Mouse (Mus musculus) left cerebral cortex, postnatal 25 days (tissue): ENCODE measurements around the gene Ifnar1. TPM values are rescaled to one million over a fixed set of nuclear protein-coding genes. Genes with fewer than 3 reads are reported as not detected.

Experiments
- DNase-seq, 2 experiments: peaks; one replicate each; pipeline ENCODE4 v3.0.0; 2022; ENCODE audit warnings: low spot score in 2 of 2, mixed read lengths in 1 of 2
- intact Hi-C: fragments of 180-260 bp; cut with DNase I; formaldehyde crosslinking; loops from one replicate; pipeline ENCODE4 v1.15.1; 2025
- microRNA-seq, 2 experiments: library from miRNA; unstranded; fragments of <30 nt; microRNA quantifications; one replicate each; pipeline ENCODE4 v1.2.0; 2022
- total RNA-seq, 2 experiments: library from RNA; stranded (reverse); gene quantifications; 2 replicates each; pipeline ENCODE4 v1.2.3; 2021

Ifnar1 gene
- total RNA-seq, 2 experiments from 2014 or later = 53.6 to 56.1 TPM

- intact Hi-C loops = no loop called here
- no peak for DNase-seq
These were observed 67.0 kb downstream of the Ifnar1 start for GRCm38 (mm10) chr16:91552072-91552471.

- intact Hi-C loops = no loop called here
- DNase-seq = no peak
These were observed 68.6 kb downstream of the Ifnar1 start for GRCm38 (mm10) chr16:91553625-91554024.

- DNase-seq = no peak
- intact Hi-C loops = no loop called here
These were observed 70.1 kb downstream of the Ifnar1 start for GRCm38 (mm10) chr16:91555017-91555605.

GRCm38 (mm10) chr16:91556659-91557058 is 71.6 kb downstream of the Ifnar1 start:
- DNase-seq = no peak
- intact Hi-C loops = no loop called here

Small RNA genes lying within 50 kb of the gene (microRNA-seq; reads per million reads assigned to microRNA genes)
- 0 reads per million in 2 experiments for gene Mir6367

Other genes with a start within 250 kb of the Ifnar1 start
- gene Olig1, start 215.5 kb upstream of the Ifnar1 start, total RNA-seq = 100 to 1,000 TPM; 108 to 112 TPM
- gene Ifnar2, start 112.5 kb upstream of the Ifnar1 start, total RNA-seq = 10 to 100 TPM; 20.5 to 20.6 TPM
- gene Gm21970, start 93.5 kb upstream of the Ifnar1 start, total RNA-seq = not detected
- gene Il10rb, start 79.1 kb upstream of the Ifnar1 start, total RNA-seq = 1 to 10 TPM; 9.1 to 9.7 TPM
- 10 to 100 TPM; 43.3 to 46.9 TPM for gene Ifngr2, start 61.8 kb downstream of the Ifnar1 start, total RNA-seq
- gene Tmem50b, start 112.6 kb downstream of the Ifnar1 start, total RNA-seq = 10 to 100 TPM; 96.1 to 98.9 TPM
- gene Dnajc28, start 133.8 kb downstream of the Ifnar1 start, total RNA-seq = 1 to 10 TPM; 8.1 to 8.3 TPM
- 10 to 100 TPM; 36.9 to 50.1 TPM for gene Gart, start 161.7 kb downstream of the Ifnar1 start, total RNA-seq
- 100 to 1,000 TPM; 201 to 221 TPM for gene Son, start 162.3 kb downstream of the Ifnar1 start, total RNA-seq
- 10 to 100 TPM; 27.4 to 28.8 TPM for gene Donson, start 203.5 kb downstream of the Ifnar1 start, total RNA-seq
- gene Cryzl1, start 243.7 kb downstream of the Ifnar1 start, total RNA-seq = 100 to 1,000 TPM; 104 to 111 TPM
- gene Itsn1, start 244.0 kb downstream of the Ifnar1 start, total RNA-seq = 100 to 1,000 TPM; 122 to 125 TPM